Mouse (Mus musculus) CH12.LX (cell line): Measurements from ENCODE around the gene Nab1. TPM values are rescaled to one million over a fixed set of nuclear protein-coding genes. Genes with fewer than 3 reads are reported as not detected.
A peak's percentile ranks its signal among the peaks of the same experiment; 100 is the strongest.

Experiments
- DNase-seq: peaks from one replicate; pipeline ENCODE4 v3.0.0-alpha.2; 2013; ENCODE audit errors: extremely low read depth
- H3K27ac ChIP-seq: 2 replicates; pipeline ENCODE4 v1.5.1; 2012; ENCODE audit warnings: low read depth, mild to moderate bottlenecking, control low read depth, moderate library complexity; ENCODE audit not compliant: insufficient read depth
- H3K27me3 ChIP-seq: replicated peaks from 2 replicates; pipeline ENCODE3; 2012; ENCODE audit warnings: inconsistent platforms
- H3K36me3 ChIP-seq, 2 experiments: replicated peaks in 1 of 2; 2 replicates each; pipeline versions ENCODE3 to v1.6.1; 2012; ENCODE audit warnings: inconsistent platforms in 1 of 2, low read length in 1 of 2, mild to moderate bottlenecking in 1 of 2, mixed read lengths in 1 of 2, moderate library complexity in 1 of 2; ENCODE audit not compliant: control insufficient read depth in 1 of 2, insufficient read depth in 1 of 2
- H3K4me1 ChIP-seq, 2 experiments: 2 replicates each; pipeline ENCODE4 v1.6.1; 2012; ENCODE audit warnings: inconsistent platforms in 1 of 2, moderate library complexity in 1 of 2; ENCODE audit not compliant: insufficient read depth in 2 of 2, control insufficient read depth in 1 of 2
- H3K4me2 ChIP-seq: 2 replicates; pipeline ENCODE4 v1.6.1; 2012; ENCODE audit warnings: low read depth, mild to moderate bottlenecking, control low read depth; ENCODE audit not compliant: poor library complexity, insufficient read depth, severe bottlenecking
- H3K4me3 ChIP-seq, 3 experiments: fragments of 150-350 bp in 1 of 3; sonication (generic) in 1 of 3; replicated peaks in 1 of 3; 2 replicates each; pipeline versions ENCODE3 to v1.5.1; 2011 to 2012; ENCODE audit warnings: low read depth in 2 of 3, low read length in 2 of 3, mild to moderate bottlenecking in 2 of 3, moderate library complexity in 2 of 3, control low read depth in 1 of 3, improper control_type of control experiment in 1 of 3, inconsistent platforms in 1 of 3, mixed read lengths in 1 of 3; ENCODE audit not compliant: poor library complexity in 1 of 3
- H3K79me2 ChIP-seq: replicated peaks from 2 replicates; pipeline ENCODE4 v1.6.1; 2012; ENCODE audit warnings: mild to moderate bottlenecking, moderate library complexity; ENCODE audit not compliant: control insufficient read depth, poor library complexity, insufficient read depth, severe bottlenecking; ENCODE audit errors: extremely low read depth
- H3K9ac ChIP-seq: 2 replicates; pipeline ENCODE4 v1.6.1; 2012; ENCODE audit warnings: low read depth, mild to moderate bottlenecking, control low read depth, moderate library complexity; ENCODE audit not compliant: insufficient read depth
- H3K9me3 ChIP-seq: replicated peaks from 2 replicates; pipeline ENCODE3; 2012; ENCODE audit warnings: low read length, inconsistent platforms, mixed read lengths
- CHD1 ChIP-seq: IDR thresholded peaks from 2 replicates; pipeline ENCODE4 v1.6.1; 2012; ENCODE audit warnings: low read depth, low read length, improper control_type of control experiment, inconsistent platforms
- ELF1 ChIP-seq: IDR thresholded peaks from 2 replicates; pipeline ENCODE4 v1.6.1; 2014; ENCODE audit warnings: low read depth, mild to moderate bottlenecking, inconsistent platforms, low read length, improper control_type of control experiment
- ETS1 ChIP-seq: conservative IDR thresholded peaks from 2 replicates; pipeline ENCODE4 v1.6.1; 2012; ENCODE audit warnings: low read depth, mild to moderate bottlenecking, inconsistent platforms, low read length, improper control_type of control experiment, moderate library complexity
- HCFC1 ChIP-seq: IDR thresholded peaks from 2 replicates; pipeline ENCODE4 v1.6.1; 2012; ENCODE audit warnings: low read depth, mild to moderate bottlenecking, inconsistent platforms, low read length, improper control_type of control experiment
- IRF4 ChIP-seq: IDR thresholded peaks from 2 replicates; pipeline ENCODE4 v1.6.1; 2014; ENCODE audit warnings: low read depth, mild to moderate bottlenecking, inconsistent platforms, low read length, improper control_type of control experiment
- KAT2A ChIP-seq: IDR thresholded peaks from 2 replicates; pipeline ENCODE4 v1.6.1; 2012; ENCODE audit warnings: low read length, improper control_type of control experiment, inconsistent platforms; ENCODE audit not compliant: insufficient replicate concordance
- MAX ChIP-seq: IDR thresholded peaks from 2 replicates; pipeline ENCODE4 v1.6.1; 2011; ENCODE audit warnings: low read length, improper control_type of control experiment
- MAZ ChIP-seq: IDR thresholded peaks from 2 replicates; pipeline ENCODE4 v1.6.1; 2012; ENCODE audit warnings: low read depth, mild to moderate bottlenecking, inconsistent platforms, low read length, improper control_type of control experiment, moderate library complexity
- MXI1 ChIP-seq: IDR thresholded peaks from 2 replicates; pipeline ENCODE4 v1.6.1; 2011; ENCODE audit warnings: mild to moderate bottlenecking, low read depth, low read length, improper control_type of control experiment
- MYC ChIP-seq: IDR thresholded peaks from 2 replicates; pipeline ENCODE4 v1.6.1; 2011; ENCODE audit warnings: low read depth, mild to moderate bottlenecking, improper control_type of control experiment, low read length
- NRF1 ChIP-seq: IDR thresholded peaks from 2 replicates; pipeline ENCODE4 v1.6.1; 2014; ENCODE audit warnings: low read depth, mild to moderate bottlenecking, inconsistent platforms, low read length, improper control_type of control experiment, moderate library complexity
- POLR2AphosphoS2 ChIP-seq: IDR thresholded peaks from 2 replicates; pipeline ENCODE4 v1.6.1; 2011; ENCODE audit warnings: low read depth, low read length, improper control_type of control experiment
- TBP ChIP-seq: conservative IDR thresholded peaks from 2 replicates; pipeline ENCODE4 v1.6.1; 2011; ENCODE audit warnings: low read depth, low read length, improper control_type of control experiment
- ZKSCAN1 ChIP-seq: IDR thresholded peaks from 2 replicates; pipeline ENCODE4 v1.6.1; 2012; ENCODE audit warnings: low read depth, inconsistent platforms, low read length, improper control_type of control experiment, borderline replicate concordance
- ZNF384 ChIP-seq: IDR thresholded peaks from 2 replicates; pipeline ENCODE4 v1.6.1; 2012; ENCODE audit warnings: low read depth, low read length, improper control_type of control experiment, inconsistent platforms
- dilution Hi-C: fragments of 300-500 bp; cut with MboI; formaldehyde crosslinking; loops from 2 replicates; pipeline ENCODE4 v1.14.3; 2020; ENCODE audit warnings: low sequenced_read_pairs; ENCODE audit not compliant: extremely low pct_unique_long_range_greater_than_20kb, extremely low pct_ligation_motif_present
- in situ Hi-C: fragments of 300-500 bp; cut with MboI; formaldehyde crosslinking; loops from 3 replicates; pipeline ENCODE4 v1.14.3; 2019; ENCODE audit warnings: low sequenced_read_pairs, low pct_ligation_motif_present, low pct_unique_long_range_greater_than_20kb, mixed read lengths
- polyA plus RNA-seq: library from polyadenylated mRNA; unstranded; fragments of >175 nt; gene quantifications from 2 replicates; pipeline ENCODE4 v1.2.1, GENCODE M21; 2012; ENCODE audit warnings: low read depth; ENCODE audit not compliant: insufficient read length
- total RNA-seq, 2 experiments: library from RNA; depleted of rRNA; stranded (reverse); fragments of 300-350 nt in 1 of 2; fragments of >200 nt in 1 of 2; gene quantifications; 2 replicates each; pipeline ENCODE4 v1.2.3; 2012 to 2014

Gene Nab1
- total and polyA plus RNA-seq, 3 experiments, result 13.8 to 18.9 (median 18.7) TPM

DNA sequence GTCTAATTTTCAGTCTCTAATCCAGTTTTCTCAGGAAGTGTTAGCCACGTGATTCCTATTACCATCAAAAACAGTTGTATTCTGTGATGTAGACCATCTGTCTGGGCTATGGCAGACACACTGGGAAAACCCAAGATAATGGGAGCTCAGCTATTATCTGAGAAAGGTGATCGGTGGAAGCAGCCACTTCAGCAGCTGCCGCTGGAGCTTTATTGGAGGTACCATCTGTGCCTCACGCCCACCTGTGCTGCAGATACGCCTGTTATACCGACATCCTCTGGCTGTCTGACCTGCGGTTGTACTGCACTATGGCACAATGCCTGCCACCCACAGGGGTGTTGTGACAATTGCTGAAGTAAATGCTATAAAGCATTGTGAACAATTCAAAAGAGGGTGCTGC is 23.7 kb upstream of the Nab1 start:
- H3K36me3 ChIP-seq, result no peaks in the 10 kb centered on the region
- H3K4me3 ChIP-seq, result no peak overlapping the region
- H3K27me3 ChIP-seq, result no peaks in the 10 kb centered on the region
- in situ Hi-C loops (no loop called here), dilution Hi-C loops (no loop called here)
- no peak overlapping the region for H3K4me2 ChIP-seq
- no peak overlapping the region for H3K27ac ChIP-seq
- no peaks in the 10 kb centered on the region for H3K79me2 ChIP-seq
- no peak for DNase-seq
- H3K9ac ChIP-seq, result no peak overlapping the region
- TF ChIP-seq IRF4 (no peak), POLR2AphosphoS2 (no peak), MXI1 (no peak), MAZ (no peak), CHD1 (no peak), HCFC1 (no peak), NRF1 (no peak)
- H3K9me3 ChIP-seq, result no peaks in the 10 kb centered on the region
- H3K4me1 ChIP-seq, result peaks cover 0 to 11% of the 10 kb centered on the region in 2 experiments; a peak in 2 of 4 replicates

DNA sequence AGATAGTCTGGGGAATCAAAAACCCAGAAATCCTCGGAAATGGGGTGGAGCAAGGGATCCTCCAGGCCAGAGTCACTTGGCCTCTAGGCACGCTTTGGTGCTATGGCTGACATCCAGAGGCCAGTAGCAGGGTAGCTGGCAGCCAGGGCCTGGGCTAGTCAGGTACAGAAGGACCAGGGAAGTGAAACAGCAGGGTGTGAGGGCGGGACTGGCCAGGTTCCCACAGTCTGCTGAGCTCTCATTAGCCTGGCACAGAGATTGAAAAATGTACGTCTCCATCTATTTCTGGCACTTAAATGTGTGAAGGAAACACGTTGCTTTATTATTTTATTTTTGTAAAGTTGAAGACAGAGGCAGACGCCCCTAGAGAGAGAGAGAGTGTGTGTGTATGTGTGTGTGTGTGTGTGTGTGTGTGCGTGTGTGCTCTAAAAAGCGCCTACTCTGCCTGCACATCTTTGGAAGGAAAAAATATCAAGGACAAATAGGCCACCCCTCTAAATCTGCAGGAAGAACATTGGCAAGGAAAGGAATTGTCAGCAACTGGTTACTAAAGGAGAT is 21.0 kb upstream of the Nab1 start:
- Histone ChIP-seq H3K27ac (no peak overlapping the region), H3K27me3 (no peaks in the 10 kb centered on the region), H3K4me3 (no peak overlapping the region), H3K79me2 (no peaks in the 10 kb centered on the region), H3K4me2 (no peak overlapping the region), H3K4me1 (peaks cover 0 to 11% of the 10 kb centered on the region in 2 experiments; a peak in 2 of 4 replicates), H3K9ac (no peak overlapping the region), H3K9me3 (no peaks in the 10 kb centered on the region), H3K36me3 (no peaks in the 10 kb centered on the region)
- in situ Hi-C loops, result no loop called here
- dilution Hi-C loops, result no loop called here
- no peak for DNase-seq
- TF ChIP-seq IRF4 (peak; percentile 30; the same call in 1 of the 2 replicates), MYC (no peak)

DNA sequence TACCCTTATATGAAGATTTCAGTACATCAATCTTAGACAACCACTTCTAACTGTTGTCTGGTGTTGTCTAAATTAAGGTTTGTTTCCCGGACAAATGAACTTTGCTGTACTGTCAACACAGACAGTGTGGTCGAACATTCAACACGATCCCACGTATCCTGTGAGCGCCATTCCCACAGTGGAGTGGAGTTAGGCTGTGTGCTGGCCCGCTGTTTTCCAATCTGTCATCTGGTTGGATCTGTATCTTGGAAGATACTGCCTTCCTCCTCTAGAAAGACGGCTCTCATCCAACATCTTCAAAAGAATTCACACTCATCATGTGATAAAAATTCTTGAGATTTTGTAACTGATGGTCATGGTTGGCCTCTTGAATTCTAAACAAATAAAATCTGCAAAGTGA is 19.7 kb upstream of the Nab1 start:
- in situ Hi-C loops, result no loop called here

More for the DNA sequence above, 19.7 kb upstream of the Nab1 start:
- Histone ChIP-seq H3K36me3 (no peaks in the 10 kb centered on the region), H3K79me2 (no peaks in the 10 kb centered on the region), H3K4me1 (peaks cover 0 to 11% of the 10 kb centered on the region in 2 experiments; a peak in 2 of 4 replicates), H3K9me3 (no peaks in the 10 kb centered on the region), H3K4me2 (no peak overlapping the region), H3K4me3 (no peak overlapping the region), H3K27me3 (no peaks in the 10 kb centered on the region), H3K9ac (no peak overlapping the region), H3K27ac (no peak overlapping the region)
- TF ChIP-seq IRF4 (no peak), KAT2A (no peak), ZKSCAN1 (no peak), NRF1 (no peak), MAX (no peak), TBP (no peak), ZNF384 (no peak), ELF1 (no peak), MYC (no peak), ETS1 (no peak)
- DNase-seq, result no peak
- dilution Hi-C loops, result no loop called here
